Mouse (Mus musculus) forebrain, embryonic 12.5 days (tissue): ENCODE data around the gene Gpx6. TPM values are rescaled to one million over a fixed set of nuclear protein-coding genes. Genes with fewer than 3 reads are reported as not detected.

ENCODE experiments used
- ATAC-seq: fragments of 200-750 bp; cut with Nextera tagmentation; 2 replicates; pipeline ENCODE4 v1.8.0; 2017; ENCODE audit warnings: moderate TSS enrichment; ENCODE audit not compliant: low FRiP score
- H3K27ac ChIP-seq: fragments of 300-500 bp; sonication (generic); 2 replicates; pipeline ENCODE4 v1.5.1; 2016; ENCODE audit warnings: mild to moderate bottlenecking
- H3K27me3 ChIP-seq: fragments of 300-500 bp; sonication (generic); 2 replicates; pipeline ENCODE4 v1.6.1; 2016; ENCODE audit warnings: mild to moderate bottlenecking
- H3K36me3 ChIP-seq: fragments of 300-500 bp; sonication (generic); replicated peaks from 2 replicates; pipeline ENCODE4 v1.6.1; 2016; ENCODE audit warnings: mild to moderate bottlenecking
- H3K4me1 ChIP-seq: fragments of 300-500 bp; sonication (generic); 2 replicates; pipeline ENCODE4 v1.6.1; 2016
- H3K4me2 ChIP-seq: fragments of 300-500 bp; sonication (generic); 2 replicates; pipeline ENCODE4 v1.6.1; 2016; ENCODE audit warnings: mild to moderate bottlenecking, moderate library complexity
- H3K4me3 ChIP-seq: fragments of 300-500 bp; sonication (generic); replicated peaks from 2 replicates; pipeline ENCODE4 v1.5.1; 2016; ENCODE audit warnings: mild to moderate bottlenecking
- H3K9ac ChIP-seq: fragments of 300-500 bp; sonication (generic); 2 replicates; pipeline ENCODE4 v1.6.1; 2016; ENCODE audit warnings: mild to moderate bottlenecking
- H3K9me3 ChIP-seq: fragments of 300-500 bp; sonication (generic); 2 replicates; pipeline ENCODE4 v1.6.1; 2016
- WGBS: fragments of 180-500 bp; shearing (Covaris S2); methylation state at CpG from one replicate; pipeline ENCODE4 v1.1.7; 2016; 5-methylcytosine and 5-hydroxymethylcytosine counted together
- polyA plus RNA-seq: library from polyadenylated mRNA; unstranded; fragments of >200 nt; fragmentation: Nextera tagmentation; extraction: Ambion mirVana; gene quantifications from 2 replicates; pipeline ENCODE4 v1.2.1, GENCODE M21; 2016

Gene Gpx6
- polyA plus RNA-seq = not detected in 2 replicates

DNA sequence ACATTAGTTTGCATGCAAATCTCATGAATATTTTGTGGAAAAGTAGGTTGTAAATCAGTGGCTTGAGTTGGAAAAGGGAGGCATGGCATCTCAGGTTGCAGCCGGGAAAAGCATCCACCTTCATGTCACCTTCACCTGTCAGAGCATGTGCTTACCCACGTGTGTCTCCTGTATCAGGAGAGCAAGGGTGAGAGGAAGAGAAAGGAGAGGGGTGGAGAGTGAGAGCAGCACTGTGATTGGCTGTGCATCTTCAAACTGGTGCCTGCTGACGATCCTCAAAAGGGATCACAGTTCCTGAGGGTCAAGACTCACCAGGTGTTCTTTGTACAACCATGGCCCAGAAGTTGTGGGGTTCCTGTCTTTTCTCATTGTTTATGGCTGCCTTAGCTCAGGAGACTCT, at the start of gene Gpx6:
Gpx6 (plus strand) TSS at position 200 of the 400 bp plus-strand sequence.
- Histone ChIP-seq H3K4me3 (no peak within 1 kb of the TSS), H3K4me1 (no peaks in the 10 kb centered on the region), H3K36me3 (no peaks in the 10 kb centered on the region), H3K27me3 (no peaks in the 10 kb centered on the region), H3K4me2 (no peak within 1 kb of the TSS), H3K9me3 (no peaks in the 10 kb centered on the region), H3K9ac (no peak within 1 kb of the TSS), H3K27ac (no peak within 1 kb of the TSS)
- ATAC-seq = no peak
- 23% methylated on average over 3 of the region's 3 CpGs for WGBS

DNA sequence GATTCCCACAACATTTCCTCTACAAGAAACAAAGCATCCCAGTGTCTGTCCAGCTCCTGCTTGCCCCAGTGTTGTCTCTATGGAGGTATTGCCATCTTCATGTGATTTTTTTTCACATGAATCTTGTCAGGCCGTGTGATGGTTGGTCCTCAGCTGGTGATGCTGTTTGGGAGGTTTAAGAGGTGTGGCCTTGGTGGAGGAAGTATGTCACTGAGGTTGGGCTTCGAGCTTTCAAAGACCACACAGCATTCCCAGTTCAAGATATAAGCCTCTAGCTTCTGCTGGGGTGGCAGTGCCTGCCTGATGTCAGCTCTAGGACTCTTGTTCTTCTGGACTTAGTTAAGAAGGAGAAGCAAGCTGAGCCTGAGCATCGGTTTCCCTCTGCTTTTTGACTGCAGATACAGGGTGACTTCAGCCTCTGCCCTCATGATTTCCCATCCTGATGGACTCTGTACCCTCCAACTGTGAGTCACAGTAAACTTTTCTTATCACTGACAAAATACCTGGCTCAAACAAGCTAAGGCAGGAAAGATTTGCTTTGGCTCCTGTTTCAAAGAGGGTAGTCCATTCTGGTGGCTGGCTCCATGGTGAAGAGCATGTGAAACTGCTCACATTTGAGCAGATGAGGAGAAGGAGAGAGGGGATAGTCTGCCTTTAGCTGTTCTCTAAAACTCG, 49.0 kb upstream of the Gpx6 start:
- no peak for ATAC-seq
- no peak overlapping the region for H3K27ac ChIP-seq
- H3K9me3 ChIP-seq = no peaks in the 10 kb centered on the region
- no peaks in the 10 kb centered on the region for H3K36me3 ChIP-seq
- no peak overlapping the region for H3K4me3 ChIP-seq
- peak overlapping the region; percentile 49; the same call in 1 of the 2 replicates for H3K4me2 ChIP-seq
- no peak overlapping the region for H3K9ac ChIP-seq
- peaks cover 16% of the 10 kb centered on the region for H3K4me1 ChIP-seq
- peaks cover 34% of the 10 kb centered on the region for H3K27me3 ChIP-seq
- WGBS = 77% methylated on average over 4 of the region's 4 CpGs

DNA sequence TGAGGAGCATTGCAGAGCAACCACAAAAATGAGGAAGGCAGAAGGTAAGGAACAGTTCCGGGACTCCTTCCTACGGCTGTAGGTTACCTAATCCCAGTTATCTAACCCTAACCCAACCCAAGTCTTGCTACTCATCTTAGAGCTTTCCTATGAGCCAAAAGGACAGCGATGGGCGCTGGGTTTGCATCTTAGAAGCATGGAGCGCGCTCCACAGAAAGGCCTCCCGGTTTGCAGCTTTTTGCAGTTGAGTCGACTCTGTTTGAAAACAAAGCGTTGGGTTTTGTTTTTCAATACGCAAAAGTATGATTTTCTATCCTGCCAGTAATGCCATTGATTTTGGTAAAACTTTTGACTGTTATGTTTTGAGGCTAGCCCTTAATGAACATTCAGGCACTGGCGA, 48.0 kb upstream of the Gpx6 start:
- no peaks in the 10 kb centered on the region for H3K9me3 ChIP-seq
- H3K4me2 ChIP-seq = peak overlapping the region; percentile 49
- ATAC-seq = no peak
- WGBS = under 1% methylated on average over 11 of the region's 11 CpGs
- peaks cover 30% of the 10 kb centered on the region for H3K27me3 ChIP-seq
- peaks cover 17% of the 10 kb centered on the region for H3K4me1 ChIP-seq
- no peak overlapping the region for H3K27ac ChIP-seq
- no peaks in the 10 kb centered on the region for H3K36me3 ChIP-seq
- H3K9ac ChIP-seq = peak overlapping the region; percentile 44
- peak overlapping the region; percentile 46 for H3K4me3 ChIP-seq

DNA sequence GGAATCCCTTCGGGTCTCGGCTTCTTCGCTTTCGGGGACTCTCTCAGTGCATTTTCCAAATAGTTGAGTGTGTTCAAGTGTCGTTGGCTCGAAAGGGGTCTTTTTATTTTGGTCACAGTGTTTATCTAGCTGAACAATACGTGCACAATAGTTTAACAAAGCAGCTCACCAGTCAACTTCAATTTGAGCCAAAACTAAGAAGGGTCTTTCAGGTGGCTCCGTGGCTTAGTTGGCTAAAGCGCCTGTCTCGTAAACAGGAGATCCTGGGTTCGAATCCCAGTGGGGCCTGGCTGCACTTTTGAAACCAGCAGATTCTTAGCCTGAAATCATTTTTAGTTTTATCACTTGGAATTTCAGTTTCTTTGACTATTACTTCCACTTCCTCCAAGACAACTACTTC, 47.6 kb upstream of the Gpx6 start:
- Histone ChIP-seq H3K27ac (no peak overlapping the region), H3K4me3 (peak overlapping the region; percentile 46), H3K9me3 (no peaks in the 10 kb centered on the region), H3K4me1 (peaks cover 17% of the 10 kb centered on the region), H3K27me3 (peaks cover 30% of the 10 kb centered on the region), H3K9ac (peak overlapping the region; percentile 44), H3K36me3 (no peaks in the 10 kb centered on the region), H3K4me2 (peak overlapping the region; percentile 49)
- under 1% methylated on average over 11 of the region's 11 CpGs for WGBS
- no peak for ATAC-seq

DNA sequence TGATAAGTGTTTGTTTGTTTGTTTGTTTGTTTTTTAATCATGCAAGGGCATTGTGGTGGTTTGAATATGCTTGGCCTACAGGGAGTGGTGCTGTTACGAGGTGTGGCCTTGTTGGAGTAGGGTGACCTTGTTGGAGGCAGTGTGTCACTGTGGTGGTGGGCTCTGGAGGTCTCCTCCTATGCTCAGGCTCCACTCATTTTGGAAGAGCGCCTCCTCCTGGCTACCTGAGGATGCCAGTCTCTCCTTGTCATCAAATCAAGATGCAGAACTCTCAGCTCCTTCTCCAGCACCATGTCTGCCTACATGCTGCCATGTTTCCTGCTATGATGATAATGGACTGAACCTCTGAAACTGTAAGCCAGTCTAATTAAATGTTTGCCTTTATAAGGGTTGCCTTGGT, 46.2 kb upstream of the Gpx6 start:
- Histone ChIP-seq H3K27ac (no peak overlapping the region), H3K4me1 (peaks cover 10% of the 10 kb centered on the region), H3K9ac (no peak overlapping the region), H3K9me3 (no peaks in the 10 kb centered on the region), H3K4me3 (no peak overlapping the region), H3K27me3 (peaks cover 30% of the 10 kb centered on the region), H3K36me3 (no peaks in the 10 kb centered on the region), H3K4me2 (no peak overlapping the region)
- no peak for ATAC-seq
- 48% methylated on average over 2 of the region's 2 CpGs for WGBS

DNA sequence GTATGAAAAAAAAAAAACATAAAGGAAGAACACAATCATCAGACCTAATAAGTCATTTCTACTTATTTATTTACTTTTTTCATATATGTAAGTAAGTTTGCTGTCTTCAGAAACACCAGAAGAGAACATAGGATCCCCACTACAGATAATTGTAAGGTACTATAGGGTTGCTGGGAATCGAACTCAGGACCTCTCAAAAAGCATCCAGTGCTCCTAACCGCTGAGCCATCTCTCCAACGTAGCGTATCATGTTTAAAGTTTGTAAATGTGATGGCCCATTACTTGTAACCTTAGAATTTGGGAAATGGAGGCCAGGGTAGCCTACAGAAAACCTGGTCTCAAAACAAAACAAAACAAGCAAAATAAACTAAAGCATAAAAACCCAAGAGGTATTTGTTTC, 44.4 kb upstream of the Gpx6 start:
- WGBS = 8% methylated on average over 4 of the region's 4 CpGs
- no peak for ATAC-seq
- Histone ChIP-seq H3K4me3 (no peak overlapping the region), H3K9me3 (no peaks in the 10 kb centered on the region), H3K36me3 (no peaks in the 10 kb centered on the region), H3K4me2 (peak overlapping the region; percentile 37), H3K27ac (no peak overlapping the region), H3K9ac (no peak overlapping the region), H3K4me1 (peaks cover 10% of the 10 kb centered on the region), H3K27me3 (peaks cover 15% of the 10 kb centered on the region)

DNA sequence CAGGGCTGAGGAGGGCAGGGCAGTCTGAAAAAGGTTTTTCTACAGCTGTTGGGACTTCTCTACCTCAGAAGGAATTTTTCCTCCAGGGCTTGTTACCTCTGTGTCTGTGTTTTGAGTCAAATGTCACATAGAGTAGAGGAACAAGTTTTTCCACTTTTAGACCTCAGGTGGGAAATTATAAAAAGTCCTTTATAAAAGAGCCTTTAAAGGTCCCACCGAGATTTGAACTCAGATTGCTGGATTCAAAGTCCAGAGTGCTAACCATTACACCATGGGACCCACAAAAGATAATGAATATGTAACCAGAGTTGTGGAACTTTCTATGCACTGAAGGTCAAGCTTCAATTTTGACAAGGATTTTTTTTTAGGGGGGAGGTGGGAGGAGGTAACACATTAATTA, 43.7 kb upstream of the Gpx6 start:
- Histone ChIP-seq H3K4me3 (0 out of 2 replicates have a peak overlapping the region, but pooled peaks have one; percentile 4), H3K27me3 (peaks cover 13% of the 10 kb centered on the region; the same call in 1 of the 2 replicates), H3K9ac (no peak overlapping the region), H3K36me3 (no peaks in the 10 kb centered on the region), H3K4me1 (peaks cover 10% of the 10 kb centered on the region), H3K4me2 (peak overlapping the region; percentile 37), H3K27ac (no peak overlapping the region), H3K9me3 (no peaks in the 10 kb centered on the region)
- ATAC-seq = no peak
- WGBS = 2% methylated on average over 1 of the region's 1 CpGs

DNA sequence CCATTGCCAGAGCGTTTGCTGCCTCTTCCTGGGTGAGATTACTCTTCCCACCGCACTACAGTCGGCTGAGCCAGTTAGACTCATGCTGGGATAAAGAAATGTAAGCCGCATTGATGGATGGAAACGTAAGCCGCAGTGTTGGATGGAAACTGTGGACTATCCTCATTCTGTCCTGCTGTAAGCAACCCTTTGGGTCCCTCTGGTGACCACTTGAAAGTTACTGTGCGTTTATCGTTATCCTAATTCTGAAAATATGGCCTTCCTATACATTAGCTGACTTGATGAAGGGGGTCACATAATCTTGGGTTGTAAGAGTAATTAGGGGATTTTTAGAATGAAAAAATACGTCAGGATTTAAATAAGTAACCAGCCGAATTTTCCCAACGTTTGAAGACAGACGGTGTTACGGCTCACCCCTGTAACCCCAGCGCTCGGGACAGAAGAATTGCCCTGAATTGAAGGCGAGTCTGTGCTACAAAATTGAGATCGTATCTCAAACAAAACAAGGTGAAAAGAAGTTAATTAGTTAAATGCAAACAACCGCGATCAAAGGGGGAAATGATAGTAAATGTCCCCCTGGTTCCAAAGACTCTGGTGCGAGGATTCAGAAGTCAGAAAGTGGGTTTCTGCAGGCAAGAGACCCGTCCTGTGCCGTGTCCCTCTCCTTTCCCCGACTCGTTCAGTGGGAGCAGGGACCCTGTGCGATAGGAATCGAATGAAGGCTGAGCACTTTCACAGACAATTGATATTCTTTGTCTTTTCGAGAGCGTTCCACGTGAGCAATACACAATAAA, 36.7 kb upstream of the Gpx6 start:
- H3K9me3 ChIP-seq = no peaks in the 10 kb centered on the region
- peak overlapping the region; percentile 57 for H3K4me3 ChIP-seq
- WGBS = under 1% methylated on average over 29 of the region's 29 CpGs
- H3K4me1 ChIP-seq = peaks cover 9% of the 10 kb centered on the region
- peak overlapping the region; percentile 47 for H3K9ac ChIP-seq
- peak; percentile 75 for ATAC-seq
- H3K27me3 ChIP-seq = peaks cover 18% of the 10 kb centered on the region
- H3K36me3 ChIP-seq = no peaks in the 10 kb centered on the region
- peak overlapping the region; percentile 55 for H3K4me2 ChIP-seq
- 0 out of 2 replicates have a peak overlapping the region, but pooled peaks have one; percentile 25 for H3K27ac ChIP-seq

DNA sequence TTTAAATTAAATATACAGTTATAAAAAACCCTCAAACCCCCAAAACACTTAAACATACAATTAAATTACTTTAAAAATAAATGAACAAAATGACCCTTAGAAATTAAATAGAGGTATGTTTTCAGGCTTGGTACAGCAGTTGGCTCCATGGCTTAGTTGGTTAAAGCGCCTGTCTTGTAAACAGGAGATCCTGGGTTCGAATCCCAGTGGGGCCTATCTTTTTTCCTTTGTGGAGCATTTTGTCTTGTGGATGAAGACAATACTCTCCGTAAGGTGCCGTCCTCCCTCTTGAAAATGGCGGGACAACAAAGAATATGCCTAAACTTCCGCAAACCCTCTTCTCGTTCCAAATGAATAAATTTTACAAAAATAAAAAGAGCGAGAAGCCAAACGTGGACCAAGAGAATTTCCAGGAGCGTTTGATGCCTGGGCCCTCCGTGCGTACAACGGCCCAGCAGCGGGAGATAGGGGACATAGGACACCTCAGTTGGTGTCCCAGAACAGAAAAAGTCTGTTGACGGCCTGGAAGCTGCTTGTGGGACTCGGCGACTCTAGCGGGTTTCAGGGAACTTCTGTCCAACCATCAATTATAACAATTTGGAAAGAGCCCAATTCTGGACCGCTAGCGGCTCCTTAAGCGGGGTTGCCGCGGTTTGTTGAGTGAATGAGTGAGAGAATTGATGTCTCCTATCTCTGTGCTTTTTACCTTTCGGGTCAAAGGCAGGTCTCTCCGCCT, 35.9 kb upstream of the Gpx6 start:
- peaks cover 9% of the 10 kb centered on the region for H3K4me1 ChIP-seq
- peaks cover 18% of the 10 kb centered on the region for H3K27me3 ChIP-seq
- H3K36me3 ChIP-seq = no peaks in the 10 kb centered on the region
- under 1% methylated on average over 25 of the region's 25 CpGs for WGBS
- H3K27ac ChIP-seq = no peak overlapping the region
- no peaks in the 10 kb centered on the region for H3K9me3 ChIP-seq
- peak overlapping the region; percentile 59 for H3K9ac ChIP-seq
- peak overlapping the region; percentile 57 for H3K4me3 ChIP-seq
- peak overlapping the region; percentile 55 for H3K4me2 ChIP-seq
- peak; percentile 84 for ATAC-seq

DNA sequence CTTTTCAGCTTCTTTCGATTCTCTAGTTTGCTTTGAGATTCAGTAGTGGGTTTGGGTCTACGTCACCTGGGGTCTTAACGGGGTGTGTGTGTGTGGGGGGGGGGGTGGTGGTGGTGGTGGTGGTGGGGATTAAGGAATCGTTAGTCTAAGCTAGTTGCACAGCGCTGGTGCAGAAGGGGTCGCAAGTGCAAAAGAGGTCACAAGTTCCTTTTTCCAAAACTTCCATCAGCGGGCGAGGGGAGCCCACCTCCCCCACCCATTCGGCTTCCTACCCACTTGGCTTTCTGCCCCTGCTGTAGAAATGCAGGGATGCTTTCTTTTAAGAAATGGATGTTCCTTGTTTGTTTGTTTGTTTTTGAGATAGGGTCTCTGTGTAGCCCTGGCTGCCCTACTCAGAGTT, 35.4 kb upstream of the Gpx6 start:
- Histone ChIP-seq H3K4me3 (peak overlapping the region; percentile 57), H3K9ac (peak overlapping the region; percentile 59), H3K9me3 (no peaks in the 10 kb centered on the region), H3K4me2 (peak overlapping the region; percentile 55), H3K36me3 (no peaks in the 10 kb centered on the region), H3K27me3 (peaks cover 18% of the 10 kb centered on the region), H3K4me1 (peaks cover 9% of the 10 kb centered on the region), H3K27ac (no peak overlapping the region)
- under 1% methylated on average over 9 of the region's 9 CpGs for WGBS
- 0 out of 2 replicates have a peak, but pooled peaks have one; percentile 3 for ATAC-seq

DNA sequence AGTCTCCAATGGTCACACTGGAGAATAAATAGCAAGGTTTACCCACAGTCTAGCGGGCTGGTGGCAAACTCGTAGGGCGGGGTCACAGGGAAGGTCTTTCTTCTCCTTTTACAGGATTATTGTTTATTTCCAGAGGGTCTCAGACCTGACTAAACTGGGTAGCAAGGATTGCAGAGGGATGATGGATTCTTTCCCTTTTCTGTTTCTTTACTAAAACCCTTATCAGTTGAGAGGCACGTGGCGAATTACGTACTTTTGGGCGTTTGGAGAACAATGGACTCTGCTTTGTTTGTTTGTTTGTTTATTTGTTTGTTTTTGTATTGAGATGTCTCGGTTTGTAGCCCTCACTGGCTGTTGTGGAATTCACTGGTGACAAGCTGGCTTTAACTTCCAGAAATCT, 32.8 kb upstream of the Gpx6 start:
- H3K4me1 ChIP-seq = peaks cover 9% of the 10 kb centered on the region
- H3K4me3 ChIP-seq = peak overlapping the region; percentile 49
- H3K9ac ChIP-seq = peak overlapping the region; percentile 45; the same call in 1 of the 2 replicates
- 9% methylated on average over 8 of the region's 8 CpGs for WGBS
- no peaks in the 10 kb centered on the region for H3K36me3 ChIP-seq
- peak overlapping the region; percentile 59 for H3K4me2 ChIP-seq
- H3K9me3 ChIP-seq = no peaks in the 10 kb centered on the region
- H3K27ac ChIP-seq = no peak overlapping the region
- 0 out of 2 replicates have a peak, but pooled peaks have one; percentile 1 for ATAC-seq
- peaks cover 12% of the 10 kb centered on the region for H3K27me3 ChIP-seq

DNA sequence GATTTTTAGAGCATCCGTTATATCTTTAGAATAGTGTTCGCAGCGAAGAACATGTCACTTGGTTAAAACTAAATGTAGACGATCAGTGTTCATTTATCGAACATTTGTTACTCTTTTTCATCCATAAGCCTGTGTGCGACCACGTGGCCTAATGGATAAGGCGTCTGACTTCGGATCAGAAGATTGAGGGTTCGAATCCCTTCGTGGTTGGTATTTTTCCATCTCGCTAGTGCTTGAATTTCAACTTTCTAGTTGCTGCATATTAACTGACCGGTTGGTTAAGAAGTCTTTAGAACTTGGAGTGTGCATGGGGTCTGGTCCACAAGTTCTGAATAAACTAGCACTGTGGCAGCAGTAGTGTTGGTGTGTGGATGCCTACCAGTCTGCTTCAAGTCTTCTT, 32.4 kb upstream of the Gpx6 start:
- peak; percentile 51 for ATAC-seq
- WGBS = 1% methylated on average over 13 of the region's 13 CpGs
- H3K9me3 ChIP-seq = no peaks in the 10 kb centered on the region
- H3K4me3 ChIP-seq = peak overlapping the region; percentile 49
- peaks cover 9% of the 10 kb centered on the region for H3K4me1 ChIP-seq
- peak overlapping the region; percentile 59 for H3K4me2 ChIP-seq
- peaks cover 12% of the 10 kb centered on the region for H3K27me3 ChIP-seq
- peak overlapping the region; percentile 45; the same call in 1 of the 2 replicates for H3K9ac ChIP-seq
- H3K27ac ChIP-seq = no peak overlapping the region
- no peaks in the 10 kb centered on the region for H3K36me3 ChIP-seq
